Mouse (Mus musculus) intestine, embryonic 15.5 days (tissue): ENCODE measurements around the gene Olfr1436. TPM values are rescaled to one million over a fixed set of nuclear protein-coding genes. Genes with fewer than 3 reads are reported as not detected.
"Not testable (repeated sequence)": the region's sequence is repeated elsewhere in the genome, so short reads cannot be mapped to it uniquely, and the experiment has no call there.

Source experiments
- ATAC-seq: fragments of 200-750 bp; cut with Nextera tagmentation; 2 replicates; pipeline ENCODE4 v1.8.0; 2017; ENCODE audit warnings: moderate TSS enrichment, moderate library complexity
- H3K27ac ChIP-seq: fragments of 300-500 bp; sonication (generic); 2 replicates; pipeline ENCODE4 v1.5.1; 2015; ENCODE audit warnings: mild to moderate bottlenecking, inconsistent platforms
- H3K27me3 ChIP-seq: fragments of 300-500 bp; sonication (generic); replicated peaks from 2 replicates; pipeline ENCODE4 v1.6.1; 2015; ENCODE audit warnings: inconsistent platforms
- H3K36me3 ChIP-seq: fragments of 300-500 bp; sonication (generic); 2 replicates; pipeline ENCODE4 v1.6.1; 2015; ENCODE audit warnings: inconsistent platforms
- H3K4me1 ChIP-seq: fragments of 300-500 bp; sonication (generic); replicated peaks from 2 replicates; pipeline ENCODE4 v1.6.1; 2015; ENCODE audit warnings: inconsistent platforms
- H3K4me2 ChIP-seq: fragments of 300-500 bp; sonication (generic); replicated peaks from 2 replicates; pipeline ENCODE4 v1.6.1; 2015; ENCODE audit warnings: mild to moderate bottlenecking, inconsistent platforms
- H3K4me3 ChIP-seq: fragments of 300-500 bp; sonication (generic); replicated peaks from 2 replicates; pipeline ENCODE4 v1.5.1; 2015; ENCODE audit warnings: inconsistent platforms
- H3K9ac ChIP-seq: fragments of 300-500 bp; sonication (generic); 2 replicates; pipeline ENCODE4 v1.6.1; 2015; ENCODE audit warnings: inconsistent platforms
- H3K9me3 ChIP-seq: fragments of 300-500 bp; sonication (generic); 2 replicates; pipeline ENCODE4 v1.6.1; 2016; ENCODE audit warnings: inconsistent platforms
- WGBS: fragments of 180-500 bp; shearing (Covaris S2); methylation state at CpG from one replicate; pipeline ENCODE4 v1.1.7; 2015; 5-methylcytosine and 5-hydroxymethylcytosine counted together
- polyA plus RNA-seq: library from polyadenylated mRNA; unstranded; fragments of >200 nt; fragmentation: Nextera tagmentation; extraction: Ambion mirVana; gene quantifications from 2 replicates; pipeline ENCODE4 v1.2.1, GENCODE M21; 2015

Olfr1436 gene
- polyA plus RNA-seq = not detected in 2 replicates

DNA sequence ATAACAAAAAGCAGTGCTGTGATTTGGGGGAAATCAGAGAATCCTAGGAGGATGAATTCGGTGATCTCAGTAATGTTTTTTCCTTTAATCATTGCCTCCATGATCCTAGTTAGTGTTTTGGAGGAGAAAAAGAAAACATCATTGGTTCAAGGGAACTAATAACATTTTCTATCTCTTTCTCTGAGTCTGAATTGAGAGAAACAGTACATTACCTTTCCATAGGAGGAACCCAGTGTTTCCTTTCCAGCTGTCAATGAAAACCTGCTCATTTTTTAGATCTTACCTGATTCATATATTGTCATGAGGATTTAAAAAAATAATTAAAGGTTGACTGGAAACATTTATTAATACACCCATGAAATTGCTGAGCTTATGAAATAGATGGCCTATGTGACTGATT lies at the start of gene Olfr1436:
TSS of gene Olfr1436 (minus strand) at position 101 of the 400 bp plus-strand sequence.
- not testable (repeated sequence) for H3K4me2 ChIP-seq, H3K4me1 ChIP-seq, H3K9me3 ChIP-seq, H3K27ac ChIP-seq, H3K36me3 ChIP-seq, H3K9ac ChIP-seq, ATAC-seq, H3K4me3 ChIP-seq, H3K27me3 ChIP-seq
- WGBS = 78% methylated on average over 1 of the region's 1 CpGs

DNA sequence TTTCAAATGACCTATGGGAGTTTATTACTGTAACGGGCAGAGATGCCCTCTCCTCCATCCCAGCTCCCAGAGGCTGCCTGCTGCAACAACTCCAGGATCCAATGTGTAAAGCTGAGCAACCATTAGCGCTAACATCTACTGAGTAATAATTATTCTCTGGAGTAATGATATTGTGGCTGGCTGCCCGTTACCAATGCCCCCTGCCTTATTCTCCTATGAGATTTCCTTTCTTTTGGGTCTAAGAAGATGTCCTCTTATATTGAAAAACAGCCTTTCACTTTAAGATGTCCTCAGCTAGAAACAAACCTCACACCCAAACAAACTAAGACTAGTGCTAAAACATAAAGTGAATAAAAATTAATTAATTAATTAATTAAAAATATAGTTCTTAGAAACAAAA lies 36.9 kb upstream of the Olfr1436 start, which contains the start of gene Olfr1438-ps1:
TSS of gene Olfr1438-ps1 (minus strand) at position 101 of the 400 bp plus-strand sequence.
- H3K9me3 ChIP-seq = no peaks in the 10 kb centered on the region
- H3K27ac ChIP-seq = no peak within 1 kb of the TSS
- no peaks in the 10 kb centered on the region for H3K27me3 ChIP-seq
- no peak within 1 kb of the TSS for H3K4me2 ChIP-seq
- no peak within 1 kb of the TSS for H3K9ac ChIP-seq
- H3K36me3 ChIP-seq = no peaks in the 10 kb centered on the region
- H3K4me1 ChIP-seq = no peaks in the 10 kb centered on the region
- ATAC-seq = no peak
- H3K4me3 ChIP-seq = no peak within 1 kb of the TSS
- WGBS = 76% methylated on average over 3 of the region's 3 CpGs

DNA sequence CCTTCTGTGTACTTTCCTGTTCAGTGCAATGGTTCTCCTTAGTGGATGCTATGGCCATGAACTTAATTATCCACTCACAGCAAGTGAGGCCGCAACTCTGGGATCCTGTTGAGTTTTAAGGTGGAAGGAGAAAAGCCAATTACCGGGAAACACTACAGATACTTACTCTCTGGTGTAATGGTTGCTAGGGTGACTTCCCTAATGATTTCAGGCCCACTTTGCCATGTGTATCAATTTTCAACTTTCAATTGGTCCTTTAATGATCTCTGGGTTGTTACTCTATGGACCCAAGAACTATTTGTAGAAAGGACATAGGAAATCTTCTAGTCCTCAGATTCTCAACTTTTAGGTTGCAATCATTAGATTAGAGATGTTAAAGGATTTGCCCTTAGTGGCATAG lies 26.1 kb upstream of the Olfr1436 start, which contains the start of gene Olfr1437:
TSS of gene Olfr1437 (minus strand) at position 101 of the 400 bp plus-strand sequence.
- H3K27ac ChIP-seq = no peak within 1 kb of the TSS
- no peak within 1 kb of the TSS for H3K4me3 ChIP-seq
- no peaks in the 10 kb centered on the region for H3K36me3 ChIP-seq
- no peaks in the 10 kb centered on the region for H3K27me3 ChIP-seq
- ATAC-seq = no peak
- no peaks in the 10 kb centered on the region for H3K9me3 ChIP-seq
- H3K9ac ChIP-seq = no peak within 1 kb of the TSS
- 86% methylated on average over 2 of the region's 2 CpGs for WGBS
- no peak within 1 kb of the TSS for H3K4me2 ChIP-seq
- no peaks in the 10 kb centered on the region for H3K4me1 ChIP-seq

DNA sequence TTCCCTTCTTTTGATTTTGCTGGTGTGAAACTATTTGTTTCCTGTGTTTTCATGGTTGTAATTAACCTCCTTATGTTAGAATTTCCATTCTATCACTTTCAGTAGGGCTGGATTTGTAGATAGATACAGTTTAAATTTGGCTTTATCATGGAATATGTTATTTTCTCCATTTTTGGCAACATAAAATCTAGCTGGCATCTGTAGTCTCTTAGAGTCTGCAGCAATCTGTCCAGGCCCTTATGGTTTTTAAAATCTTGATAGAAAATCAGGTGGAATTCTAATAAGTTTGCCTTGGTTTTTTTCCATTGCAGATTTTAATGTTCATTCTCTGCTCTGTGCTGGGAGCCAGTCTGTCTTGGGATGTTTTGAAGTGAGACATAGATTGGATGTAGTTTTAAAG lies 6.0 kb downstream of the Olfr1436 start:
- H3K4me2 ChIP-seq = no peak overlapping the region
- no peaks in the 10 kb centered on the region for H3K36me3 ChIP-seq
- no peak overlapping the region for H3K9ac ChIP-seq
- no peak overlapping the region for H3K27ac ChIP-seq
- H3K4me3 ChIP-seq = no peak overlapping the region
- H3K9me3 ChIP-seq = no peaks in the 10 kb centered on the region
- no peaks in the 10 kb centered on the region for H3K4me1 ChIP-seq
- H3K27me3 ChIP-seq = no peaks in the 10 kb centered on the region
- ATAC-seq = no peak

DNA sequence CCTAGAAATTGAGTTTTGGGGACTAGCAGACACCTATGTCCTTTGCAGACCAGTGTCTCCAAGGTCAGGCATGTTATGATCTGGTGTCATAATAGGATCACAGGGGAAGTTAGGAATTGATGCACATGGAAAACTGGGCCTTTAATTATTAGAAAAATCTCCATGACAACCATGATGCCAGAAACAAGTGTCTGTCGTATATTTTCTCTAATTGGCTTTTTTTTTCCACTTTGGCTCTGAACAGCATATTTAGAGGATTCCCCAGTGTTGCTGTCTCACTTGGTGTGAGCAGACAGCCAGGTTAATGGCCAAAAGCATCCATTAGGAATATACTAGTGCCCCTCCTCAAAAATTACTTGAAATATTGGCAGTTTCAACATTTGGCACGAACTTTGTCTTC lies 19.4 kb downstream of the Olfr1436 start, which contains the start of gene Olfr1434:
TSS of gene Olfr1434 (plus strand) at position 301 of the 400 bp plus-strand sequence.
- H3K4me2 ChIP-seq = no peak within 1 kb of the TSS
- no peak within 1 kb of the TSS for H3K4me3 ChIP-seq
- no peaks in the 10 kb centered on the region for H3K27me3 ChIP-seq
- no peaks in the 10 kb centered on the region for H3K4me1 ChIP-seq
- ATAC-seq = no peak
- 64% methylated on average over 2 of the region's 2 CpGs for WGBS
- H3K9me3 ChIP-seq = no peaks in the 10 kb centered on the region
- H3K9ac ChIP-seq = no peak within 1 kb of the TSS
- H3K36me3 ChIP-seq = no peaks in the 10 kb centered on the region
- no peak within 1 kb of the TSS for H3K27ac ChIP-seq

GRCm38 (mm10) chr19:12260732-12261131 lies 38.2 kb downstream of the Olfr1436 start, which contains the start of gene Olfr235:
Gene Olfr235, plus strand, starts transcription at chr19:12261032.
- no peaks in the 10 kb centered on the region for H3K9me3 ChIP-seq
- no peaks in the 10 kb centered on the region for H3K27me3 ChIP-seq

More at GRCm38 (mm10) chr19:12260732-12261131, 38.2 kb downstream of the Olfr1436 start, which contains the start of gene Olfr235:
- Histone ChIP-seq H3K4me3 (no peak within 1 kb of the TSS), H3K4me1 (no peaks in the 10 kb centered on the region), H3K4me2 (no peak within 1 kb of the TSS), H3K9ac (no peak within 1 kb of the TSS), H3K36me3 (no peaks in the 10 kb centered on the region), H3K27ac (no peak within 1 kb of the TSS)
- WGBS = 61% methylated on average over 1 of the region's 1 CpGs
- ATAC-seq = no peak

Other genes with a start within 250 kb of the Olfr1436 start
- not detected in 2 replicates for gene Olfr1424, start 236.4 kb downstream of the Olfr1436 start, polyA plus RNA-seq
- gene Olfr1425, start 221.4 kb downstream of the Olfr1436 start, polyA plus RNA-seq = not detected in 2 replicates
- not detected in 2 replicates for gene Olfr1426, start 207.1 kb downstream of the Olfr1436 start, polyA plus RNA-seq
- not detected in 2 replicates for gene Olfr1427, start 195.8 kb downstream of the Olfr1436 start, polyA plus RNA-seq
- gene Olfr1428, start 183.2 kb downstream of the Olfr1436 start, polyA plus RNA-seq = not detected in 2 replicates
- gene Olfr76, start 175.9 kb downstream of the Olfr1436 start, polyA plus RNA-seq = not detected in 2 replicates
- not detected in 2 replicates for gene Olfr1555-ps1, start 129.0 kb downstream of the Olfr1436 start, polyA plus RNA-seq
- not detected in 2 replicates for gene Olfr1431, start 98.5 kb downstream of the Olfr1436 start, polyA plus RNA-seq
- gene Olfr1432, start 66.5 kb downstream of the Olfr1436 start, polyA plus RNA-seq = not detected in 2 replicates
- gene Olfr262, start 57.5 kb downstream of the Olfr1436 start, polyA plus RNA-seq = not detected in 2 replicates
- not detected in 2 replicates for gene Olfr235, start 38.1 kb downstream of the Olfr1436 start, polyA plus RNA-seq
- not detected in 2 replicates for gene Olfr1434, start 19.3 kb downstream of the Olfr1436 start, polyA plus RNA-seq
- not detected in 2 replicates for gene Olfr1437, start 26.0 kb upstream of the Olfr1436 start, polyA plus RNA-seq
- gene Olfr1438-ps1, start 36.8 kb upstream of the Olfr1436 start, polyA plus RNA-seq = not detected in 2 replicates
- not detected in 2 replicates for gene Olfr1440, start 88.1 kb upstream of the Olfr1436 start, polyA plus RNA-seq
- not detected in 2 replicates for gene Olfr1441, start 118.3 kb upstream of the Olfr1436 start, polyA plus RNA-seq
- gene Pfpl, start 128.8 kb upstream of the Olfr1436 start, polyA plus RNA-seq = not detected in 2 replicates
- 0.88 and 0.98 TPM in 2 replicates for gene Mpeg1, start 161.6 kb upstream of the Olfr1436 start, polyA plus RNA-seq
- 15.0 and 15.5 TPM in 2 replicates for gene Dtx4, start 202.3 kb upstream of the Olfr1436 start, polyA plus RNA-seq
- gene Fam111a, start 246.6 kb upstream of the Olfr1436 start, polyA plus RNA-seq = 18.4 and 20.0 TPM in 2 replicates